Mouse (Mus musculus) layer of hippocampus, adult 2 months (tissue): Measurements from ENCODE around the gene Thap4. TPM values are rescaled to one million over a fixed set of nuclear protein-coding genes. Genes with fewer than 3 reads are reported as not detected.

Source experiments
- DNase-seq, 2 experiments: peaks; one replicate each; pipeline ENCODE4 v3.0.0; 2022; ENCODE audit warnings: low spot score in 2 of 2
- H3K27ac ChIP-seq: fragments of 200-600 bp; 2 replicates; pipeline ENCODE4 v1.8.1; 2022
- H3K4me3 ChIP-seq: fragments of 200-600 bp; 2 replicates; pipeline ENCODE4 v1.8.1; 2022; ENCODE audit warnings: mild to moderate bottlenecking
- CTCF ChIP-seq: fragments of 200-600 bp; conservative IDR thresholded peaks from 2 replicates; pipeline ENCODE4 v1.8.1; 2022; ENCODE audit warnings: antibody characterized with exemption, mild to moderate bottlenecking, moderate library complexity
- total RNA-seq, 2 experiments: library from RNA; stranded (reverse); gene quantifications; 2 replicates each; pipeline ENCODE4 v1.2.3; 2021

Thap4 gene
- total RNA-seq, 2 experiments from 2014 or later: 35.2 to 35.4 TPM

DNA sequence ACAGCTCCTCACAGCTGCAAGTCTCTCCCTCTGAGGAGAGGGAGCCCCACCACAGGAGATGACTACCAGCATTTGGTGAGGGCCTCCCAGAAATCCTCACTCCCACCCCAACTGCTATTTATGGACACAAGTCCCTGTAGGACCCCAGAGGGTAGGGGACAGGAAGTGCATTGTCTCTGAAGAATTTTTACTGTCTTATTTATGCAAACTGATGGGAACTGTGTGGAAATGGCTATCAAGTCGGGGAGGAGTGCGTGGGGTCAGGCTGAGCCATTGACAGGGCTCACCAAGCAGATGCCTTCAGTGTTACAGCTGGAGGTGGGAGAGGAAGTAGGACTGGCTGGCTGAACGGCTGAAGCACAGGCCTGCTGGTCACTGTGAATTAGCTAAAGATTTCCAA is 57.3 kb downstream of the Thap4 start:
- Histone ChIP-seq H3K27ac (no peak overlapping the region), H3K4me3 (no peak overlapping the region)
- no peak for TF ChIP-seq CTCF
- DNase-seq: no peak

DNA sequence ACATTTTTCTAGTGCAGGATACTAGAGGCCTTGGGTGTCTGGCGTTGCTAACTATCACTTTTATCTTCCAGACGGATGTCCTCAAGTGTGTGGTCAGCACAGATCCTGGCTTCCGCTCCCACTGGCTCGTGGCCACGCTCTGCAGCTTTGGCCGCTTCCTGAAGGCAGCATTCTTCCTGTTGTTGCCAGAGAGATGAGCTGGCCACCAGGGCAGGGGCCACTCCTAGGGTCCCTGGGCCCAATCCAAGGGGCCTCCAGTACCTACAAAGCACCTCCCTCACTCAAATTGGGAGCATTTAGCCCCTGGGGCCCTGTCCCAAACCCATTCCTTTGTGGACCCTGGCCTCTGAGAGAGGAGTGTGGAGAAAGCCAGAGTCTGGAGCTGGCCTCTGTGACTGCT is 59.7 kb downstream of the Thap4 start:
- Histone ChIP-seq H3K4me3 (no peak overlapping the region), H3K27ac (no peak overlapping the region)
- no peak for TF ChIP-seq CTCF
- no peak for DNase-seq

DNA sequence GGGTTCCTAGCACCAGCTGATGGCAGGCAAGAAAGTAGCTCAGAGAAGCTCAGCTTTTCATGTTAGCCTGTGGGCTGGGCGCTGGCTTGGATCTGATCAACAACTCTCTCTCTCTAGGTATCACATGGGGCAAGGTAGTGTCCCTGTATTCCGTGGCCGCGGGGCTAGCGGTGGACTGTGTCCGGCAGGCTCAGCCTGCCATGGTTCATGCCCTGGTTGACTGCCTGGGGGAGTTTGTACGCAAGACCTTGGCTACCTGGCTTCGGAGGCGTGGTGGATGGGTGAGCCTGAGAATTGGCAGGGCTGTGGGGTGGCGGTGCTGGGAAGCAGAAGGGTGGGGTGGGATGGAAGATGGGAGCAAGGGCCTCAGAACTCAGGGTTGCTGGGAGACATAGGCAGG is 60.7 kb downstream of the Thap4 start:
- TF ChIP-seq CTCF: no peak
- no peak overlapping the region for H3K27ac ChIP-seq
- DNase-seq: no peak
- no peak overlapping the region for H3K4me3 ChIP-seq

DNA sequence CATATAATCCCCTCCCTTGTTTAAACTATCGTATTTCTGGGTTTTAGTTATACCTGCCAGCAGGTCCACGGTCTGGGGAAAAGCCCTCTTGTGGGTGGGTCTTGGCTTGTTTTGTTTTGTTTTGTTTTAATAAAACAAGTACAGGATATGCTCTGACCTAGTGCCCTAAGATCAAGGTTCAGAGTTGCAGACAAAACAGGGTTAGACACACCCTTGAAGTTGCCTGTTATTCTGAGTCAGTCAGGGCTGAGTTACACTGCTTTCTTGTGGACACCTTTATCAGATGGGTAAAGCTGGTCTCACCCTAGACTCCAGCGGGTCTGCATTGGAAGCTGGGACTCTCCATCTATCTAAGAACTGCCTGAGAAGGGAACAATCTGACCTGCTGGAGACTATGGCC is 61.2 kb downstream of the Thap4 start:
- Histone ChIP-seq H3K4me3 (no peak overlapping the region), H3K27ac (no peak overlapping the region)
- no peak for DNase-seq
- TF ChIP-seq CTCF: no peak

DNA sequence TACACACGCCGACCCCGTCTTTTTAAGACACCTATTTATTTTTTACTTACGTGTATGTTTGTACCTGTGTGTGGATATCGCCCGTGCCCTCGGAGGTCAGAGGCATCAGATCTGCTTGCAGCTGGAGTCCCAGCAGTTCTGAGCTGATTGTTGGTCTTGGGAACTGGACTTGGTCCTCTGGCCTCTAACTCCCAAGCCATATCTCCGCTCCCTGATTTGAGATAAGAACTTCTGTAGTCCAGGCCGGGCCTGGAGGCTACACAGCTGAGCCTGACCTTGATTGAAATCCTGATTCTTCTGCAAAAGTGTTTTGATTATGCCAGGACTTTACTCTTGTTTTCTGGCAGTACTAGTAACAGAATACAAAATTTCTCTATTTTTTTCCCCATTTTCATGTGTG is 61.9 kb downstream of the Thap4 start:
- no peak for TF ChIP-seq CTCF
- Histone ChIP-seq H3K27ac (no peak overlapping the region), H3K4me3 (no peak overlapping the region)
- no peak for DNase-seq

DNA sequence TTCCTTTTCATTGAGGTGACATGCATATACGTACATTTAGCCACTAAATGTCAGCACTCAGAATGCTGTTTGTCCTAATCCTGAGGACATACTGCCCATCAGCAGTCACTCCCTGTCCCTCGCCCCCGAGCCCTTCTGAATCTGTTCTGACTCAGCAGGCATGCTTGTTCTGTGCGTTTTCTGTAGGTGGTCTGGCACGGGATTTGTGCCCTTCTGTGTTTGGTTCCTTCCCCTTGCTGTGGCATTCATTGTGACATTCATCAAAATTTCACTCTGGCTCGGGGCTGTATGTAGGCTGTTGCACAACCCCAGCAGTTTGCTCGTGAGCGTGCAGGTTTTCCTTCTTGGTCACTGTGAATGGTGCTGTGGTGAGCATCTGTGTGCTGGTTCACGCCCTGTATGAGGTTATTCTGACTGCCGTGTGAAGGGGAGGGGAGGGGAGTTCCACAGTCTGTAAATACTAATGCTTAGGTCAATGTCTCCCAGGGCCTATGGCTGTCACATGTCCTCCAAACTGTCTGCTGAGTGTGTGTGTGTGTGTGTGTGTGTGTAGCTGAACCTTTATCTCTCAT is 62.8 kb downstream of the Thap4 start:
- H3K4me3 ChIP-seq: no peak overlapping the region
- peak; percentile 28 to 32 for DNase-seq
- no peak for TF ChIP-seq CTCF
- H3K27ac ChIP-seq: peak overlapping the region; percentile 64

DNA sequence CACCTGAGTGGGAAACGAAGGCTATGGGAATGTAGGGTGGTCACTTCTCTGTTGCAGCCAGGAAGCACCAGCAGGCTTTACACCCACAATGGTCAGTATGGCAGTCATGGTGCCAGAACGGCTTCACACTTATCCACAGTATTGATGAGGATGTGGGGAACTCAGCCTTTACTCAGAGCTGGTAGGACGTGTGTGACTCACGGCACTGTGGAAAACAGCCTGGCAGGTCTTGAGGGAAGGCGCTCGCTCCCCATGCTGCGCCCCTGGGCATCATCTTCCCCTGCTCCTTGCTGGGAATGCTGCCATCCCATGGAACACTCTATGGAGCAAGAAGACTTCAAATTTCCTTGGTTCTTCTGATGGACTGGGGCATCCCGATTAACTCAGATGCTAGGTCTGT is 63.6 kb downstream of the Thap4 start:
- H3K27ac ChIP-seq: peak overlapping the region; percentile 64
- H3K4me3 ChIP-seq: no peak overlapping the region
- DNase-seq: no peak
- TF ChIP-seq CTCF: no peak

DNA sequence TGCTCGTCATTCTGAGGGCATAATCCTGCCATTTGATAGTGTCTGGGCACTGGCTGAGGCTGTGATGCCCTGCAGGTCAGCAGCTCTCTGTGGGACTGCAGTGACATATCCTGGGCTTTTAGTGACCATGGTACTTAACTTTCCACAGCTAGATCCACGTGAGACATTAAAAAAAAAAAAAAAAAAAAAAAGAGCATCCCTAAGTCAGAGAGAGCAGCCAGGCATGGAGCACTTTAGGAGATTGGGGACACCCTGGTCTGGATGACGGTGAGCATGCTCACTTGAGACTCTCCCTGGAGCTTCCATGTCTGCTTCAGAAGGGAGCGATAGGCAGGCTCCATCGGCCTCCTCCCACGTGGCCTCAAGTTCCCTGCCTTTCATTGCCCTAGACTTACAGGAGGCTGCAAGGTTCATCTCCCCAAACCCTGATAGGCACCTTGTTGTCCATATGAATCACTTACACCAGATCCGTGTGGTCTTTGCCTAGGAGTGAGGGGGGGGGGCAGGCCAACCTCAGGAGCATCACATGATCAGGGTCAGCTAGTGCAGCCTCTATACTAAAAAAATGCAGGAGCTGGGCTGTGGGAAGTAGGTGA is 64.7 kb downstream of the Thap4 start:
- TF ChIP-seq CTCF: no peak
- Histone ChIP-seq H3K4me3 (no peak overlapping the region), H3K27ac (no peak overlapping the region)
- DNase-seq: no peak

DNA sequence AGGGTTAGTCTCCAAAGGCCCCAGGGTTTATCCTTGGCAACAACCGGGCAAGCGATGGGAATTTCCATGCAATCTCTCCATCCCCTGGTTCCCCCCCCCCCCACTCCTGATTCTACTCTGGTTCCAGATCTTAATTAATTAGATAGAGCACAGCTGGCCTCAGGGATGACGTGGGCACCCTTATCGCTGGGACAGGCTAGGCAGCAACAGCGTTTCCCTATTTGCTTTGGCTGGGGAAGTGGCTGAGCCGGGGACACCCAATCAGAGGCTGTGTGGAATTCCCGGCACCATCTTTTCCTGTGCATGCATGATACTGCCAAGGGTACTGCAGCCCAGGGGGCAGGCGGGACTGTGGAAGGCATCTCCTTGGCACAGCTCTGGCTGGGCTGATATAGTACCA is 66.5 kb downstream of the Thap4 start:
- TF ChIP-seq CTCF: peak; percentile 30
- Histone ChIP-seq H3K27ac (no peak overlapping the region), H3K4me3 (no peak overlapping the region)
- no peak for DNase-seq

DNA sequence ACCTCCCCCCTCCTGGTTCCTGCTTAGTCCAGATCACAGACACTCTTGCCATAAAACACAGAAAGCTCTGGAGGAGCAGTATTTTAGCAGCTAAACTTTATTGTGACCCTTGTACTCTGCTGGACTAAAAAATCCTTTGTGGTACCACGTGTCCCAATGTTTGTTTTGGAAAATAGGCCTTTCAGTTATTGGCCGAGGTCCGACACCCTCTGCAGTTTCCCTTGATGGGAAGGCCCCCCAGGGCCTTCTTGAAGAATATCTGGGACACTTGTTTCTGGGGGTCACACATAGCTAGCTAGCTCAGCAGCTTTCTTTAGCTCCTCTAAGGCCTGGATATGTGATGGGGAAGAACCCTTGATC is 67.7 kb downstream of the Thap4 start:
- H3K27ac ChIP-seq: peak overlapping the region; percentile 82
- peak overlapping the region; percentile 67 for H3K4me3 ChIP-seq
- DNase-seq: no peak
- TF ChIP-seq CTCF: no peak

DNA sequence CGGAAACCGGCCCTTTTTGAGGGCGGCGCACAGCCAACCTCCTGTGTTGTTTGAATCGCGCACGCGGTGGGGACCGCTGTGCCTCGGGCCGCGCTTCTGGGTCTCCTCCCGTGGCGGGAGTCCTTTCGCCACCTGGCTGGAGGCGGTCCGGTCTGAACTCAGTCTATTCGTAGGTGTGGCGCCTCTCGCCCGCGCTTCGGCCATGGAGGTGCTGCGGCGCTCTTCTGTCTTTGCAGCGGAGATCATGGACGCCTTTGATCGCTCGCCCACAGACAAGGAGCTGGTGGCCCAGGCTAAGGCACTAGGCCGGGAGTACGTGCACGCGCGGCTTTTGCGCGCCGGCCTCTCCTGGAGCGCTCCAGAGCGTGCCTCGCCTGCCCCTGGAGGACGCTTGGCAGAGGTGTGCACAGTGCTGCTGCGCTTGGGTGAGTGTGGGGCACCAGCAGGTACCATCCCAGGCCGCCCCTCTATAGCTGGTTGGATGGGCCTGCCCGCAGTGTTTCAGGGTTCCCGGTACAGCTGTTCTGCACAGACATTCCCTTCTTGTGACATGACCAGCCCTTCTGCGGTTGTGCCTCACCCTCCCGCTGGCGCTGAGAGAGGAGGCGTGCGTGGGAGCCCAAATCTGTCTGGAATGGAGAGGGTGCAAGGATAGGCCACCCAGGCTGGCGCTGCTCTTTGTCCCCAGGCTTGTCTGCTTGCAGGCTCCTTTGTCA is 68.3 kb downstream of the Thap4 start:
- DNase-seq: peak; percentile 17 to 37
- Histone ChIP-seq H3K4me3 (peak overlapping the region; percentile 67), H3K27ac (peak overlapping the region; percentile 82)
- peak; percentile 65 for TF ChIP-seq CTCF

DNA sequence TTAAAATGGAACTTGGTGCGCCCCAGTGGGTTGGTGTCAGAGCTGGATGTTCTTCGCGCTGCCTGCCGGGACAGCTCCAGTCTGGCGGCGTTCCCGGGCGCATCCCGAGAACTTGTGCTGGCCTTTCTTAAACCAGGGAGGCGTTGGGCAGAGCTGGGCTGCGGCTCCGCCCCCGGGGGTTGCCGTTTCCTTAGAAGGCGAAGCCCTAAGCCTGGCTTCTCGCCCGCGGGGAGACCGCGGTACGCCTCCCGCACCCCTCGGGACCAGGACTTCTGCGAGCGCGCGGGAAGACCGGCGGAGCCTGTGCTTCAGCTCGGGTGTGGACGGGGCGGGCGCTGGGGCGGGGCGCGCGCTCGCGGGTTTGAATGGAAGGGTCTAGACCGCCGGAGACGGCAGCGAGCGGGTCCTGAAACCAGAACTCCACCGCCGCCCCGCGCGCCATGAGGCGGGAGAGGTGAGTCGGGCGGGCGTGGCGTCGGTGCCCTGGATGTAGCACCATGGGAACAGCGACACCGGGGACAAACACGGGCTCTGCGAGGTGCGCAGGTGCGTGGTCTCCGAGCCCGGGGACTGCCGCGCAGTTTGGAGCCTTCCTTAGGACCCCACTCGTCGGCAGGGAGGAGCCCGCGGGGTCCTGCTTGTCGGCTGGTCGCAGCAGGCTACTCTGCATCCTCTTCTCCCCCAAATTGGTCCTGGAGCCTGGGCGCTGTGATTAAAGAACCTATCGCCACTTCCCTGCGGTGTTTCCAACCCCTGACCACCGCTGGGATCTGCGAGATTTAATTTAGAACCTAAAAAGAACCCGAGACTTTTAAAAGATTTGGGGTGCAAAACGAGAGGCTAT is 69.0 kb downstream of the Thap4 start, which contains the start of gene Bok:
Gene Bok, plus strand, starts transcription at position 260 of the 844 bp plus-strand sequence.
- peak in 1 of 2 experiments; percentile 27 for DNase-seq
- Histone ChIP-seq H3K27ac (peak within 1 kb of the TSS; percentile 82), H3K4me3 (peak within 1 kb of the TSS; percentile 67)
- no peak for TF ChIP-seq CTCF
